Mouse (Mus musculus) limb, embryonic 14.5 days (tissue): Measurements from ENCODE around the gene Ces2e. TPM values are rescaled to one million over a fixed set of nuclear protein-coding genes. Genes with fewer than 3 reads are reported as not detected.

Source experiments
- ATAC-seq: fragments of 200-750 bp; cut with Nextera tagmentation; 2 replicates; pipeline ENCODE4 v1.8.0; 2017; ENCODE audit warnings: low read depth, moderate number of reproducible peaks, moderate TSS enrichment; ENCODE audit not compliant: low FRiP score
- DNase-seq: peaks from one replicate; pipeline ENCODE4 v3.0.0-alpha.2; 2015; ENCODE audit warnings: low spot score
- H3K27ac ChIP-seq: fragments of 300-500 bp; sonication (generic); replicated peaks from 2 replicates; pipeline ENCODE4 v1.5.1; 2014; ENCODE audit warnings: low read depth, mild to moderate bottlenecking, low read length, moderate library complexity, mixed read lengths
- H3K27me3 ChIP-seq: fragments of 300-500 bp; sonication (generic); 2 replicates; pipeline ENCODE4 v1.6.1; 2014; ENCODE audit warnings: low read length, mixed read lengths; ENCODE audit not compliant: control insufficient read depth, insufficient read depth
- H3K36me3 ChIP-seq: fragments of 300-500 bp; sonication (generic); 2 replicates; pipeline ENCODE4 v1.6.1; 2014; ENCODE audit warnings: mild to moderate bottlenecking, low read length, moderate library complexity, mixed read lengths; ENCODE audit not compliant: control insufficient read depth, insufficient read depth
- H3K4me1 ChIP-seq: fragments of 300-500 bp; sonication (generic); 2 replicates; pipeline ENCODE4 v1.6.1; 2014; ENCODE audit warnings: antibody characterized with exemption, low read length, mixed read lengths; ENCODE audit not compliant: control insufficient read depth, insufficient read depth
- H3K4me2 ChIP-seq: fragments of 300-500 bp; sonication (generic); replicated peaks from 2 replicates; pipeline ENCODE4 v1.6.1; 2014; ENCODE audit warnings: low read depth, mild to moderate bottlenecking, low read length, moderate library complexity; ENCODE audit not compliant: severe bottlenecking
- H3K4me3 ChIP-seq: fragments of 300-500 bp; sonication (generic); replicated peaks from 2 replicates; pipeline ENCODE4 v1.5.1; 2014; ENCODE audit warnings: low read length
- H3K9ac ChIP-seq: fragments of 300-500 bp; sonication (generic); 2 replicates; pipeline ENCODE4 v1.6.1; 2014; ENCODE audit warnings: mild to moderate bottlenecking, low read depth, low read length, moderate library complexity; ENCODE audit not compliant: severe bottlenecking
- H3K9me3 ChIP-seq: fragments of 300-500 bp; sonication (generic); 2 replicates; pipeline ENCODE4 v1.6.1; 2016; ENCODE audit warnings: low read length; ENCODE audit not compliant: control insufficient read depth
- POLR2A ChIP-seq: fragments of 200-500 bp; IDR thresholded peaks from 2 replicates; pipeline ENCODE4 v1.8.0; 2012; ENCODE audit warnings: inconsistent platforms, mild to moderate bottlenecking, moderate library complexity, borderline replicate concordance; ENCODE audit not compliant: insufficient read depth, insufficient read length; ENCODE audit errors: extremely low read depth
- WGBS: fragments of 180-500 bp; shearing (Covaris S2); extraction: QIAGEN DNeasy Blood & Tissue Kit; methylation state at CpG from one replicate; pipeline ENCODE4 v1.1.7; 2014; 5-methylcytosine and 5-hydroxymethylcytosine counted together
- polyA plus RNA-seq, 2 experiments: library from polyadenylated mRNA; depleted of rRNA in 1 of 2; stranded (reverse) in 1 of 2; unstranded in 1 of 2; fragments of >200 nt; fragmentation: Nextera tagmentation in 1 of 2; extraction: Ambion mirVana in 1 of 2; gene quantifications; 2 replicates each; pipeline versions ENCODE4 v1.2.1 to v1.2.3; 2012 to 2014

Gene Ces2e
- polyA plus RNA-seq, 2 experiments: 0.22 to 0.25 TPM

- 77% methylated on average over 8 of the region's 8 CpGs for WGBS
- DNase-seq: no peak
- Histone ChIP-seq H3K4me2 (no peak overlapping the region), H3K27ac (no peak overlapping the region), H3K4me3 (no peak overlapping the region), H3K9me3 (no peaks in the 10 kb centered on the region), H3K27me3 (no peaks in the 10 kb centered on the region), H3K4me1 (no peaks in the 10 kb centered on the region), H3K9ac (no peak overlapping the region), H3K36me3 (no peaks in the 10 kb centered on the region)
- no peak for TF ChIP-seq POLR2A
- ATAC-seq: no peak
Measured at GRCm38 (mm10) chr8:104962229-104962901, 36.3 kb downstream of the Ces2e start.

- WGBS: 86% methylated on average over 4 of the region's 4 CpGs
- ATAC-seq (no peak), DNase-seq (no peak)
- Histone ChIP-seq H3K4me3 (no peak overlapping the region), H3K27me3 (no peaks in the 10 kb centered on the region), H3K36me3 (no peaks in the 10 kb centered on the region), H3K4me2 (no peak overlapping the region), H3K4me1 (no peaks in the 10 kb centered on the region), H3K9me3 (no peaks in the 10 kb centered on the region), H3K27ac (no peak overlapping the region), H3K9ac (no peak overlapping the region)
- TF ChIP-seq POLR2A: no peak
Measured at GRCm38 (mm10) chr8:104963375-104963894, 37.4 kb downstream of the Ces2e start.

- Histone ChIP-seq H3K4me3 (no peak overlapping the region), H3K27ac (no peak overlapping the region), H3K9me3 (no peaks in the 10 kb centered on the region), H3K4me2 (no peak overlapping the region), H3K4me1 (no peaks in the 10 kb centered on the region), H3K27me3 (no peaks in the 10 kb centered on the region), H3K9ac (no peak overlapping the region), H3K36me3 (no peaks in the 10 kb centered on the region)
- TF ChIP-seq POLR2A: no peak
- no peak for ATAC-seq
- WGBS: 88% methylated on average over 5 of the region's 5 CpGs
- DNase-seq: no peak
Measured at GRCm38 (mm10) chr8:104984126-104984525, 58.1 kb downstream of the Ces2e start.

Other genes with a start within 250 kb of the Ces2e start
- gene Ces2a, start 192.3 kb upstream of the Ces2e start, polyA plus RNA-seq (2012; rRNA removed): 0.03 and 0.20 TPM in 2 replicates
- gene Ces2a, start 192.3 kb upstream of the Ces2e start, polyA plus RNA-seq (2014; fragmentation: Nextera tagmentation; extraction: Ambion mirVana): not detected in 2 replicates
- 0.13 and 0.14 TPM in 2 replicates for gene Ces2b, start 94.7 kb upstream of the Ces2e start, polyA plus RNA-seq (2012; rRNA removed)
- 0.15 and 0.22 TPM in 2 replicates for gene Ces2b, start 94.7 kb upstream of the Ces2e start, polyA plus RNA-seq (2014; fragmentation: Nextera tagmentation; extraction: Ambion mirVana)
- 0.03 TPM in 1 of 2 replicates, not detected in the other for gene Ces2c, start 79.2 kb upstream of the Ces2e start, polyA plus RNA-seq (2012; rRNA removed)
- not detected in 2 replicates for gene Ces2c, start 79.2 kb upstream of the Ces2e start, polyA plus RNA-seq (2014; fragmentation: Nextera tagmentation; extraction: Ambion mirVana)
- gene Ces2f, start 21.1 kb downstream of the Ces2e start, polyA plus RNA-seq (2012; rRNA removed): 0.26 and 0.29 TPM in 2 replicates
- 0.14 and 0.39 TPM in 2 replicates for gene Ces2f, start 21.1 kb downstream of the Ces2e start, polyA plus RNA-seq (2014; fragmentation: Nextera tagmentation; extraction: Ambion mirVana)
- 1.4 and 1.9 TPM in 2 replicates for gene Ces2g, start 35.5 kb downstream of the Ces2e start, polyA plus RNA-seq (2012; rRNA removed)
- 1.2 and 3.5 TPM in 2 replicates for gene Ces2g, start 35.5 kb downstream of the Ces2e start, polyA plus RNA-seq (2014; fragmentation: Nextera tagmentation; extraction: Ambion mirVana)
- not detected in 2 replicates for gene Ces2h, start 74.6 kb downstream of the Ces2e start, polyA plus RNA-seq (2012; rRNA removed)
- gene Ces2h, start 74.6 kb downstream of the Ces2e start, polyA plus RNA-seq (2014; fragmentation: Nextera tagmentation; extraction: Ambion mirVana): not detected in 2 replicates
- not detected in 2 replicates for gene Ces3a, start 122.3 kb downstream of the Ces2e start, polyA plus RNA-seq (2012; rRNA removed)
- gene Ces3a, start 122.3 kb downstream of the Ces2e start, polyA plus RNA-seq (2014; fragmentation: Nextera tagmentation; extraction: Ambion mirVana): not detected in 2 replicates
- not detected in 2 replicates for gene Ces3b, start 157.5 kb downstream of the Ces2e start, polyA plus RNA-seq (2012; rRNA removed)
- not detected in 2 replicates for gene Ces3b, start 157.5 kb downstream of the Ces2e start, polyA plus RNA-seq (2014; fragmentation: Nextera tagmentation; extraction: Ambion mirVana)
- gene Ces4a, start 205.5 kb downstream of the Ces2e start, polyA plus RNA-seq (2012; rRNA removed): 0.05 TPM in 1 of 2 replicates, not detected in the other
- gene Ces4a, start 205.5 kb downstream of the Ces2e start, polyA plus RNA-seq (2014; fragmentation: Nextera tagmentation; extraction: Ambion mirVana): not detected in 2 replicates
- gene Cbfb, start 244.4 kb downstream of the Ces2e start, polyA plus RNA-seq (2012; rRNA removed): 75.2 and 82.4 TPM in 2 replicates
- gene Cbfb, start 244.4 kb downstream of the Ces2e start, polyA plus RNA-seq (2014; fragmentation: Nextera tagmentation; extraction: Ambion mirVana): 101 and 119 TPM in 2 replicates